9 mouse cellular contexts compared by ENCODE assay signal in genomic region chr5:149183122-149183521, GRCm38 (mm10). TPM values are rescaled to one million over a fixed set of nuclear protein-coding genes. Genes with fewer than 3 reads are reported as not detected.
A peak's percentile ranks its signal among the peaks of the same experiment; 100 is the strongest.
DNase-seq lines count a peak whose midpoint lies in the region; ATAC-seq and TF ChIP-seq lines count a peak whose summit lies in the region.
"Had no signal": no experiment of that assay in that cellular context is flagged by ENCODE, and none has a peak within 500 bp of the region (broad histone marks: within the 10 kb centered on the region; RNA-seq: fewer than 3 reads in every experiment).

No protein-coding gene starts in this region.

- H3K9me3 ChIP-seq in heart, embryonic 13.5 days = no peaks in the 10 kb centered on the region
- no peaks in the 10 kb centered on the region for H3K9me3 ChIP-seq in ES-E14 (ENCODE audit: control insufficient read depth, insufficient read depth, low read depth, low read length)
- H3K9me3 ChIP-seq in hindbrain, embryonic 11.5 days (ENCODE audit: control insufficient read depth, low read length) = no peaks in the 10 kb centered on the region

- no peak for DNase-seq in heart, postnatal 4 days
- DNase-seq in ES-E14 (ENCODE audit: low read depth, low spot score) = no peak
- no peak for DNase-seq in hindbrain, embryonic 11.5 days (ENCODE audit: low spot score)
- DNase-seq in urinary bladder, postnatal 10 days (ENCODE audit: low spot score) = no peak
- no peak for DNase-seq in thymus, postnatal 36 days
- DNase-seq in adrenal gland, adult 2 months = no peak
- DNase-seq: kidney, postnatal 25 days had no signal

- no peak for ATAC-seq in heart, embryonic 13.5 days (ENCODE audit: extremely low read depth, insufficient number of reproducible peaks, low FRiP score, low TSS enrichment)
- ATAC-seq in hindbrain, embryonic 11.5 days (ENCODE audit: low FRiP score) = no peak

- no peaks in the 10 kb centered on the region for H3K27me3 ChIP-seq in heart, embryonic 13.5 days (replicated peaks)
- no peaks in the 10 kb centered on the region for H3K27me3 ChIP-seq in hindbrain, embryonic 11.5 days (ENCODE audit: control insufficient read depth, insufficient read depth, low read length)

- H3K27ac ChIP-seq in heart, embryonic 13.5 days (replicated peaks) = peak overlapping the region; percentile 95
- peak overlapping the region; percentile 93; the same call in 1 of the 2 replicates for H3K27ac ChIP-seq in ES-E14 (ENCODE audit: insufficient read depth, low read depth, low read length, poor library complexity, severe bottlenecking)
- H3K27ac ChIP-seq in hindbrain, embryonic 11.5 days (ENCODE audit: low read depth, low read length) = peak overlapping the region; percentile 92
- H3K27ac ChIP-seq in macrophage = peak overlapping the region; percentile 97

- in situ Hi-C loops in ES-E14 (cut with MboI; ENCODE audit: low sequenced_read_pairs in 2 of 2, unreplicated experiment in 2 of 2) = no loop called here

- H3K4me1 ChIP-seq in heart, embryonic 13.5 days = peaks cover 27% of the 10 kb centered on the region
- peaks cover 5 to 9% of the 10 kb centered on the region in 2 experiments; a peak in 3 of 4 replicates for H3K4me1 ChIP-seq in ES-E14 (ENCODE audit: control insufficient read depth in 2 of 2, insufficient read depth in 2 of 2, low read length in 2 of 2, poor library complexity in 1 of 2)
- 0 out of 2 replicates have a peak, but pooled peaks cover 5% of the 10 kb centered on the region for H3K4me1 ChIP-seq in hindbrain, embryonic 11.5 days (replicated peaks; ENCODE audit: control insufficient read depth, insufficient read depth, low read length)

- peak overlapping the region; percentile 74 for H3K4me2 ChIP-seq in heart, embryonic 13.5 days
- H3K4me2 ChIP-seq in hindbrain, embryonic 11.5 days (replicated peaks; ENCODE audit: low read depth, low read length) = peak overlapping the region; percentile 54

- H3K79me2 ChIP-seq in macrophage (ENCODE audit: inconsistent target) = peaks cover 44% of the 10 kb centered on the region

- WGBS in heart, embryonic 13.5 days = 24% methylated on average over 1 of the region's 1 CpGs
- whole genome bisulfite sequencing in hindbrain, embryonic 11.5 days = 55% methylated on average over 1 of the region's 1 CpGs
- WGBS in macrophage (ENCODE audit: missing documents) = 0% methylated on average over 1 of the region's 1 CpGs

- H3K9ac ChIP-seq in heart, embryonic 13.5 days = peak overlapping the region; percentile 89
- H3K9ac ChIP-seq in ES-E14 (ENCODE audit: insufficient read depth, low read depth, low read length, poor library complexity, severe bottlenecking) = peak overlapping the region; percentile 94; the same call in 1 of the 2 replicates
- no peak overlapping the region for H3K9ac ChIP-seq in hindbrain, embryonic 11.5 days (ENCODE audit: low read depth, low read length)

- H3K36me3 ChIP-seq in heart, embryonic 13.5 days = peaks cover 11% of the 10 kb centered on the region
- peaks cover 1% of the 10 kb centered on the region for H3K36me3 ChIP-seq in ES-E14 (ENCODE audit: control insufficient read depth, insufficient read depth, low read length, poor library complexity, severe bottlenecking)
- no peaks in the 10 kb centered on the region for H3K36me3 ChIP-seq in hindbrain, embryonic 11.5 days (ENCODE audit: control insufficient read depth, insufficient read depth, low read length)
- H3K36me3 ChIP-seq in macrophage (ENCODE audit: inconsistent target) = 0 out of 2 replicates have a peak, but pooled peaks cover 5% of the 10 kb centered on the region

- H3K4me3 ChIP-seq in heart, embryonic 13.5 days = peak overlapping the region; percentile 62
- H3K4me3 ChIP-seq in ES-E14 (ENCODE audit: insufficient read depth in 1 of 2, low read depth in 1 of 2, low read length in 2 of 2, poor library complexity in 1 of 2, severe bottlenecking in 1 of 2) = peak overlapping the region; percentile 77 to 81; a peak in 3 of 4 replicates
- H3K4me3 ChIP-seq in hindbrain, embryonic 11.5 days (ENCODE audit: low read depth, low read length) = peak overlapping the region; percentile 57
- H3K4me3 ChIP-seq in macrophage (ENCODE audit: inconsistent target) = peak overlapping the region; percentile 75

TF ChIP-seq in ES-E14, 5 proteins besides CTCF, POLR2A, EP300 and RAD21:
- no peak for TF ChIP-seq HCFC1 (IDR thresholded peaks at IDR 0.05; ENCODE audit: borderline replicate concordance, insufficient read depth, low read length)
- TF ChIP-seq ZNF384 (IDR thresholded peaks at IDR 0.05; ENCODE audit: low read depth, low read length) = no peak
- TF ChIP-seq MAFK (IDR thresholded peaks at IDR 0.05; ENCODE audit: insufficient read depth, low read depth, low read length) = no peak
- no peak for TF ChIP-seq CHD2 (IDR thresholded peaks at IDR 0.05; ENCODE audit: low read depth, low read length)
- no peak for TF ChIP-seq ZC3H11A (IDR thresholded peaks at IDR 0.05; ENCODE audit: borderline replicate concordance, low read depth, low read length)

RNA-seq across cellular contexts. Expression of gene Uspl1, which starts 1.0 kb away (rescaled TPM):
- polyA plus RNA-seq in heart, embryonic 13.5 days (2015; fragmentation: Nextera tagmentation; extraction: Ambion mirVana) = 29.4 and 30.1 TPM in 2 replicates
- total RNA-seq in heart, postnatal 4 days (2021) = 10 to 100 TPM; 24.6 to 25.1 TPM
- 108 and 116 TPM in 2 replicates for total RNA-seq in ES-E14 (2012; rRNA removed)
- 73.7 and 79.9 TPM in 2 replicates for polyA plus RNA-seq in hindbrain, embryonic 11.5 days (2014; fragmentation: Nextera tagmentation; extraction: Ambion mirVana)
- 100 to 1,000 TPM in 8 of 26 experiments, 10 to 100 TPM in 18; 23.4 to 127 (median 81.0) TPM for total RNA-seq in macrophage (2018; cell fraction: chromatin; rRNA removed)
- 10 to 100 TPM in 21 of 26 experiments, 1 to 10 TPM in 5; 6.3 to 20.5 (median 13.7) TPM for total RNA-seq in macrophage (2018; cell fraction: cytosol; rRNA removed)
- total RNA-seq in macrophage (2018; cell fraction: nucleus; rRNA removed) = 10 to 100 TPM; 15.1 to 86.5 (median 45.1) TPM
- 9.2 to 15.6 TPM (median 10.6 TPM) in 3 replicates for polyA plus RNA-seq in macrophage (2018)
- total RNA-seq in adrenal gland, adult 2 months (2021) = 10 to 100 TPM; 28.5 to 40.7 TPM
- polyA plus RNA-seq in adrenal gland, adult 2 months (2012; rRNA removed) = 3.2 and 4.2 TPM in 2 replicates

RNA-seq across cellular contexts. Expression of gene Hmgb1, which starts 1.2 kb away (rescaled TPM):
- polyA plus RNA-seq in heart, embryonic 13.5 days (2015; fragmentation: Nextera tagmentation; extraction: Ambion mirVana) = 675 and 751 TPM in 2 replicates
- total RNA-seq in heart, postnatal 4 days (2021) = 100 to 1,000 TPM; 236 to 264 TPM
- total RNA-seq in ES-E14 (2012; rRNA removed) = 287 and 350 TPM in 2 replicates
- 1,633 and 1,649 TPM in 2 replicates for polyA plus RNA-seq in hindbrain, embryonic 11.5 days (2014; fragmentation: Nextera tagmentation; extraction: Ambion mirVana)
- 100 to 1,000 TPM in 5 of 26 experiments, 10 to 100 TPM in 21; 13.6 to 133 (median 39.9) TPM for total RNA-seq in macrophage (2018; cell fraction: chromatin; rRNA removed)
- total RNA-seq in macrophage (2018; cell fraction: cytosol; rRNA removed) = 100 to 1,000 TPM; 121 to 231 (median 151) TPM
- total RNA-seq in macrophage (2018; cell fraction: nucleus; rRNA removed) = 100 to 1,000 TPM in 8 of 26 experiments, 10 to 100 TPM in 18; 30.3 to 192 (median 57.9) TPM
- polyA plus RNA-seq in macrophage (2018) = 165 to 414 TPM (median 209 TPM) in 3 replicates
- 100 to 1,000 TPM; 128 to 135 TPM for total RNA-seq in adrenal gland, adult 2 months (2021)
- 5.1 and 7.5 TPM in 2 replicates for polyA plus RNA-seq in adrenal gland, adult 2 months (2012; rRNA removed)

Comparison
In these comparisons a context has a peak if more than half of its experiments do, and no peak if none do; other contexts are left out.
1. RNA of gene Hmgb1, which starts 1.2 kb away (polyA plus RNA-seq): 1,633 to 1,649 TPM in hindbrain, embryonic 11.5 days, 675 to 751 TPM in heart, embryonic 13.5 days and 165 to 414 TPM in macrophage; 5.1 to 7.5 TPM in adrenal gland, adult 2 months; every median in the first group is over 10 times any median in the second.
2. Peak in every context shown above with its lines, with median percentiles within 50 percentile points of each other: H3K27ac ChIP-seq and H3K4me3 ChIP-seq.